Mouse (Mus musculus): Measurements from ENCODE around the gene Mrpl23.

DNA sequence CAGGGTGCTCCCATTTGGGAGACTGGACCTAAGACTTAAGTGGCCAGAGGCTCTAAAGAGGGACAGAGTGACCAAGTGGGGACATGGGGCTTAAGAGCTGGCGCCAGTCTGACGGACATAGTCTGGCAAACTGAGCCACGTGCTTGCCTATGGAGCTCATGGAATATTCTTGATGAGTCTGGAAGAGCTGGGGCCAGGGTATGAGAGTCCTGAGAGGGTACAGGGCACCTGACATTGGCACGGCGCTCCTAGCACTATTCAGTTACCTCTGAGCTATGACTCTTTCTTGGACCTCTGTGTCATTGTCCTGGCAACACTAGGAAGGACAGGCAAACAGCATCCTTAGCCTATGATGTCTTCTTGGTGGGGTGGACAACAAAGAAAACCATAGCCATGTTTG, 19.2 kb downstream of the Mrpl23 start:
- TF ChIP-seq POU5F1 (IDR thresholded peaks at IDR 0.05; ENCODE audit: borderline replicate concordance, low read length) (no peak), CTCF (conservative IDR thresholded peaks at IDR 0.05; ENCODE audit: low read length) (no peak)

All from E14TG2a.4 (cell line).